Mouse (Mus musculus) heart, embryonic 13.5 days (tissue): ENCODE measurements around the gene Fndc7. TPM values are rescaled to one million over a fixed set of nuclear protein-coding genes. Genes with fewer than 3 reads are reported as not detected.
A peak's percentile ranks its signal among the peaks of the same experiment; 100 is the strongest.

Experiments
- ATAC-seq: fragments of 200-750 bp; cut with Nextera tagmentation; 2 replicates; pipeline ENCODE4 v1.8.0; 2017; ENCODE audit warnings: moderate TSS enrichment; ENCODE audit not compliant: insufficient number of reproducible peaks, low FRiP score, low TSS enrichment; ENCODE audit errors: extremely low read depth
- H3K27ac ChIP-seq: fragments of 300-500 bp; sonication (generic); replicated peaks from 2 replicates; pipeline ENCODE4 v1.5.1; 2015; ENCODE audit warnings: moderate library complexity, mild to moderate bottlenecking, inconsistent platforms
- H3K27me3 ChIP-seq: fragments of 300-500 bp; sonication (generic); replicated peaks from 2 replicates; pipeline ENCODE4 v1.6.1; 2015; ENCODE audit warnings: mild to moderate bottlenecking, inconsistent platforms
- H3K36me3 ChIP-seq: fragments of 300-500 bp; sonication (generic); 2 replicates; pipeline ENCODE4 v1.6.1; 2015; ENCODE audit warnings: mild to moderate bottlenecking, inconsistent platforms
- H3K4me1 ChIP-seq: fragments of 300-500 bp; sonication (generic); 2 replicates; pipeline ENCODE4 v1.6.1; 2015; ENCODE audit warnings: inconsistent platforms
- H3K4me2 ChIP-seq: fragments of 300-500 bp; sonication (generic); 2 replicates; pipeline ENCODE4 v1.6.1; 2015; ENCODE audit warnings: inconsistent platforms, mild to moderate bottlenecking, moderate library complexity
- H3K4me3 ChIP-seq: fragments of 300-500 bp; sonication (generic); 2 replicates; pipeline ENCODE4 v1.5.1; 2015; ENCODE audit warnings: moderate library complexity, mild to moderate bottlenecking, inconsistent platforms
- H3K9ac ChIP-seq: fragments of 300-500 bp; sonication (generic); 2 replicates; pipeline ENCODE4 v1.6.1; 2015; ENCODE audit warnings: inconsistent platforms, mild to moderate bottlenecking, moderate library complexity
- H3K9me3 ChIP-seq: fragments of 300-500 bp; sonication (generic); 2 replicates; pipeline ENCODE4 v1.6.1; 2016; ENCODE audit warnings: inconsistent platforms
- WGBS: fragments of 180-500 bp; shearing (Covaris S2); methylation state at CpG from one replicate; pipeline ENCODE4 v1.1.7; 2015; ENCODE audit warnings: mixed read lengths; 5-methylcytosine and 5-hydroxymethylcytosine counted together
- polyA plus RNA-seq: library from polyadenylated mRNA; unstranded; fragments of >200 nt; fragmentation: Nextera tagmentation; extraction: Ambion mirVana; gene quantifications from 2 replicates; pipeline ENCODE4 v1.2.1, GENCODE M21; 2015

Gene Fndc7
- polyA plus RNA-seq, 1 experiment from 2014 or later, result 0.13 TPM

- Histone ChIP-seq H3K4me1 (peaks cover 41% of the 10 kb centered on the region), H3K9me3 (no peaks in the 10 kb centered on the region), H3K27me3 (no peaks in the 10 kb centered on the region), H3K36me3 (no peaks in the 10 kb centered on the region), H3K27ac (no peak overlapping the region), H3K4me2 (no peak overlapping the region), H3K9ac (no peak overlapping the region), H3K4me3 (no peak overlapping the region)
- no peak for ATAC-seq
- 73% methylated on average over 1 of the region's 1 CpGs for WGBS
These were observed 36.5 kb downstream of the Fndc7 start for GRCm38 (mm10) chr3:108853266-108853665.

DNA sequence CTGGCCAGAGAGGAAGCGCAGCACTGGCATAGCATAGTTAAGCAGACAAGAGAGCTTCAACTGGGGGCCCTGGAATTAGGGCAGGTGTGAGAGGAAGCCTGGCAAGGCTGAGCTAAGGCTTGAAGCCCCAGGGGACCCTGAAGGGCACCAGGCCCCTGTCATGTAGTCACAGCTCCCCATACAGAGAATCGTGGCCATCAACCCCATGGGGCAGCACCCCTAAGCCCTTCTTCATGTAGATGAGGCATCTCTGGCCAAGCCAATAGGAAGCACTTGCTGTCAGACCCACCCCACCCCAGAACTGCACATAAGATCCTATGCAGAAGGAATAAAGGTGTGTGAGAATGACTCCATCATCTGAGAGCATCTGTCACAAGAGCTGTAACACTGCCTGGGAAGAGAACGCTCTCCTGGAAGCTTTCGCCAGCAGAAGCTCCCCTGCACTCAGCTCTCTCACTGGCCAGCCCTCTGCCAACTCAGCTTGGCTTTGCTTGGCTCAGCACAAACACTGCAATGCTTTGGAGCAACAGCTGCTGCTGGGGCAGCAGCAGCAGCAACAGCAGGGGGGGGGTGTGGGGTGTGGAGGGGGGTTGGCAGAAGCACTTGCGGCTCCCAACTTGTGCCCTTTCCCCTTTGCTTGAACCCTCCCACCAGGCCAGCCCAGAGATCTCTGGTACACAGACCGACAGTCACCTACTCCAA, 37.7 kb downstream of the Fndc7 start:
- no peaks in the 10 kb centered on the region for H3K36me3 ChIP-seq
- no peak; the same call in 1 of the 2 replicates for ATAC-seq
- peaks cover 33% of the 10 kb centered on the region for H3K4me1 ChIP-seq
- H3K9ac ChIP-seq, result no peak overlapping the region
- H3K9me3 ChIP-seq, result no peaks in the 10 kb centered on the region
- H3K27me3 ChIP-seq, result no peaks in the 10 kb centered on the region
- no peak overlapping the region for H3K4me2 ChIP-seq
- WGBS, result 53% methylated on average over 6 of the region's 6 CpGs
- H3K4me3 ChIP-seq, result no peak overlapping the region
- H3K27ac ChIP-seq, result no peak overlapping the region

DNA sequence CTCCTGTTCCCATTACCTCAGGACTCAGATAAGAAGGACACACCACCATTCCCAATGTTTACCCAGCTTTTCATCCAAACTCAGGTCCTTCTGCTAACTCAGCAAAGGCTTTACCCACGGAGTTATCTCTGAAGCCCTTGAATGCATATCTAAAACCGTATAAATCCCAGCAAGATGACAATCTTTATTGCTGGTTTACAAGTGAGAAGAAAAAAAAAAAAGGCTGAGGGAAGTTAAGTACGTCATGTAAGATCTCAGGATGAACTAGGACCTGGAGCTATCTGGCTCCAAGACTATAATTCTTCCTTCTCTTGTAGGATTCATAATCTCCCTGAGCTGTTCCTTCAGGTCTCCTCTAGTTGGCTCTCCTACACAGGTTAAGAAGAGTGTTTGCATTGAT, 38.3 kb downstream of the Fndc7 start:
- Histone ChIP-seq H3K4me3 (no peak overlapping the region), H3K9me3 (no peaks in the 10 kb centered on the region), H3K36me3 (no peaks in the 10 kb centered on the region), H3K27ac (no peak overlapping the region), H3K9ac (no peak overlapping the region), H3K4me1 (peaks cover 31% of the 10 kb centered on the region), H3K4me2 (no peak overlapping the region), H3K27me3 (no peaks in the 10 kb centered on the region)
- no peak for ATAC-seq
- WGBS, result 61% methylated on average over 3 of the region's 3 CpGs

DNA sequence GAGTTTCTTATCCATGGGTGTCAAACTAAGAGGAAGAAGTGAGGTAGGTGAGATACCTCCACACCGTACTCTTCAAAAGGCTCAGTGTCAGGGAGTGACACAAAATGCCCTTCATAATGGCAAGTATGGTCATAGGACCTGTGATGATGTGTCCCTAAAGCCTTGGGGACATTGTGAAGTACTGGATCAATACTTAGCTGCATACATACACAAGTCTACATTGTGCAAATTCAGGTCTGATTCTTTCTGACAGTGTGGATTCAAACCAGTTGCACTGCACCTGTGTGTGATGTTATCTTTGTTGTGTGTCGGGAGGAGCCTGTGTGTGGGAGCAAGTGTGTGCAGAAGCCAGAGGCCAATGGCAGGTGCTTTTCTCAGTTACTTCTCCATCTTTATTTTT, 38.7 kb downstream of the Fndc7 start:
- peaks cover 26% of the 10 kb centered on the region for H3K4me1 ChIP-seq
- H3K36me3 ChIP-seq, result no peaks in the 10 kb centered on the region
- no peak overlapping the region for H3K4me3 ChIP-seq
- no peaks in the 10 kb centered on the region for H3K27me3 ChIP-seq
- no peak for ATAC-seq
- no peak overlapping the region for H3K9ac ChIP-seq
- no peak overlapping the region for H3K4me2 ChIP-seq
- H3K27ac ChIP-seq, result no peak overlapping the region
- no peaks in the 10 kb centered on the region for H3K9me3 ChIP-seq
- WGBS, result 77% methylated on average over 2 of the region's 2 CpGs

- no peak for ATAC-seq
- no peaks in the 10 kb centered on the region for H3K27me3 ChIP-seq
- H3K9me3 ChIP-seq, result no peaks in the 10 kb centered on the region
- no peak overlapping the region for H3K4me3 ChIP-seq
- no peak overlapping the region for H3K4me2 ChIP-seq
- H3K27ac ChIP-seq, result no peak overlapping the region
- no peak overlapping the region for H3K9ac ChIP-seq
- 39% methylated on average over 3 of the region's 3 CpGs for WGBS
- H3K36me3 ChIP-seq, result no peaks in the 10 kb centered on the region
- H3K4me1 ChIP-seq, result peaks cover 21% of the 10 kb centered on the region
These were observed 39.3 kb downstream of the Fndc7 start for GRCm38 (mm10) chr3:108850506-108850905.

DNA sequence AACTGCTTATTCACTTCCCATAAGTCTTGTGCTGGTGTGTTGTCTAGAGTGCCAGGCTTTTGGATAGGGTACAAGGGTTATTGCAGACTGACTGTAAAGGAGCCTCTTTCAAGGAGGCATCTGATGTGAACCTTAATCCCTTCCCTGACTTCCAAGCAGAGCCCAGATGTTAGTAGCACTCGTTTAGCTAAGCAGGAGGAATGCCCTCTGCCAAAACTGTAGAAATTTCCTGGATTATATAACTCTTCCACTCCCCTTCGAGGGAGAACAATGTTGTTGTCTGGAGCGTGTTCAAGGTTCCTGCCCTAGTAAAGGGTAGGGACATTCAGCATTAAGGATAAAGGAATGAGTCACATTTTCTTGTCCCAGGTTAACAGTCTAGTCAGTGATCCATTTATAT, 43.2 kb downstream of the Fndc7 start:
- H3K27ac ChIP-seq, result no peak overlapping the region
- no peak overlapping the region for H3K9ac ChIP-seq
- H3K36me3 ChIP-seq, result no peaks in the 10 kb centered on the region
- H3K4me1 ChIP-seq, result peaks cover 14% of the 10 kb centered on the region; the same call in 1 of the 2 replicates
- 60% methylated on average over 3 of the region's 3 CpGs for WGBS
- no peak overlapping the region for H3K4me3 ChIP-seq
- H3K9me3 ChIP-seq, result no peaks in the 10 kb centered on the region
- no peak; the same call in 1 of the 2 replicates for ATAC-seq
- no peaks in the 10 kb centered on the region for H3K27me3 ChIP-seq
- H3K4me2 ChIP-seq, result no peak overlapping the region

DNA sequence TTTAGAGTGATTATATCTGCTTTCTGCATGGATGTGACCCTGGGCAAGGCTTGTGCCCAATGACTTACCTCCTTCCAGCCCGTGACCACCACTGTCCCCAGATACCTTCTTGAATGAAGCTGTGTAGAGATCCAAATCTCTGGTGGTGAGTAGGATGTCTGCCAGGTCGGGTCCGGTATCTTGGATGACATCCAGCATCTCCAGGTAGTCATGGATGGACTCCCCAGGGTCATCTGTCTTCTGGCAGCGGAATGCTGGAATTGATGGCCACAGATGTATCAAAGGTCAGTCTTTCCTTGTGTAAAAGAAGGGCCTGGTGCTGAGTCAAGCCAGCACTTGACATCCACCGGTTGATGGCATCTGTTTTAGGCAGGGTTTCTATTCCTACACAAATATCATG, 45.3 kb downstream of the Fndc7 start:
- peaks cover 6% of the 10 kb centered on the region; the same call in 1 of the 2 replicates for H3K4me1 ChIP-seq
- ATAC-seq, result no peak
- 68% methylated on average over 5 of the region's 5 CpGs for WGBS
- H3K4me2 ChIP-seq, result no peak overlapping the region
- no peak overlapping the region for H3K27ac ChIP-seq
- no peak overlapping the region for H3K9ac ChIP-seq
- H3K9me3 ChIP-seq, result no peaks in the 10 kb centered on the region
- H3K36me3 ChIP-seq, result no peaks in the 10 kb centered on the region
- H3K4me3 ChIP-seq, result no peak overlapping the region
- no peaks in the 10 kb centered on the region for H3K27me3 ChIP-seq

DNA sequence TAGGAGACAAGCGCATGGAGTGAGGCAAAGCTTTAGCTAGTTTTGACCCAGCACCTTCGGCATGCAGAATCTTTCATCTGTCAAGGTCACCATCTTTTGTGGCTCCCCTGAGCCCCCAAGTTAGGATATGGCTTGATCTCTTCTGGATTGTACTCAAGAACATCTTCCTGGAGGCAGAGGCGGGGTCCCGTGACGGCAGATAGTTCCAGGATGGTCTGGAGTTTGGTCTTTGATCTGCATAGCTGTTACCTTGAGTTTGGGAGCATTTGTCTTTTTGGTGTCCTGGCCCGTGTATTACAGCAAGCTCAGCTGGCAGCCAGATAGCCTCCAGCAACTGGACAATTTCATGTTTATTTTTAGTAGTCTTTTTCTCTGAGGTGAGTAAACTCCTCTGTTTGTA, 45.8 kb downstream of the Fndc7 start:
- H3K9ac ChIP-seq, result no peak overlapping the region
- WGBS, result 74% methylated on average over 6 of the region's 6 CpGs
- no peak overlapping the region for H3K27ac ChIP-seq
- H3K36me3 ChIP-seq, result no peaks in the 10 kb centered on the region
- H3K4me1 ChIP-seq, result peaks cover 11% of the 10 kb centered on the region
- no peak overlapping the region for H3K4me2 ChIP-seq
- no peak overlapping the region for H3K4me3 ChIP-seq
- H3K27me3 ChIP-seq, result no peaks in the 10 kb centered on the region
- ATAC-seq, result no peak
- no peaks in the 10 kb centered on the region for H3K9me3 ChIP-seq

DNA sequence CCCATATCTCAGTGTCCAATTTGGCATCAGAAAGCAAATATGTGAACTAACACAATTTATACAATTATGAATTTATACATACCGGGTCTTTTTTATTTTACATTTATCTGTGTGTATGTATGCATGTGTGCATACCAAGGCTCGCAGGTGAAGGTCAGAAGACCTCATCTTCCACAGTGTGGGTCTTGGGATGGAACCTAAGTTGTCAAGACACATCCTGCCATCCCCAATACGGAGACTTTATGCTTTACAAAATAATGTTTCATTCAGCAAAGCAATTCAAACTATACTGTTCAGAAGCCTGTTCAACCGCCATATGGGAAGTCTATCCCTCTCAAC, 49.1 kb downstream of the Fndc7 start:
- Histone ChIP-seq H3K4me1 (peaks cover 27% of the 10 kb centered on the region), H3K4me3 (peak overlapping the region; percentile 89), H3K4me2 (no peak overlapping the region), H3K9me3 (no peaks in the 10 kb centered on the region), H3K36me3 (peaks cover 10% of the 10 kb centered on the region), H3K27ac (no peak overlapping the region), H3K27me3 (no peaks in the 10 kb centered on the region), H3K9ac (no peak overlapping the region)
- WGBS, result 50% methylated on average over 4 of the region's 4 CpGs
- no peak for ATAC-seq

GRCm38 (mm10) chr3:108840000-108840715, 49.6 kb downstream of the Fndc7 start, which contains the start of gene Stxbp3:
Stxbp3 (minus strand) TSS chr3:108840526.
- H3K9ac ChIP-seq, result peak within 1 kb of the TSS; percentile 92
- peak within 1 kb of the TSS; percentile 95 for H3K27ac ChIP-seq
- WGBS, result under 1% methylated on average over 56 of the region's 56 CpGs
- no peaks in the 10 kb centered on the region for H3K9me3 ChIP-seq
- peak within 1 kb of the TSS; percentile 77 for H3K4me2 ChIP-seq
- peak within 1 kb of the TSS; percentile 89 for H3K4me3 ChIP-seq
- peaks cover 27% of the 10 kb centered on the region for H3K4me1 ChIP-seq
- peaks cover 12% of the 10 kb centered on the region for H3K36me3 ChIP-seq
- ATAC-seq, result peak; percentile 99
- no peaks in the 10 kb centered on the region for H3K27me3 ChIP-seq

DNA sequence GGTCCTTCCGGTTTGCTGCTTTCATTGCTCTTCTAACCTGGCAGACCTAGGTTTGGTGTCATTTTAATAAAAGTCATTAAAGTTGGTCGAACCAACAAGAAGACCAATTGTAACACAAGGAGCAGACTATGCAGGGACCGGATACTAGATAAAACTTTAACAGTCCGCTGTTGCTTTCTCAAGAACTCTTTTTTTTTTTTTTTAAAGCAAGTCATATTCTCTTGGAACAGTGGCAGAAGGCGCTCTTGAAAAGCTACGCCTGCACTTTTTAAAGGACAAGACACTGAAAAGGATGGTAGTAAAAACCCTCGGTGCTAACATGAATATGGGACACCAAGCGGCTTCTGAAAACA, 50.2 kb downstream of the Fndc7 start:
- Histone ChIP-seq H3K9me3 (no peaks in the 10 kb centered on the region), H3K4me2 (peak overlapping the region; percentile 77), H3K4me3 (peak overlapping the region; percentile 89), H3K36me3 (peaks cover 12% of the 10 kb centered on the region), H3K9ac (peak overlapping the region; percentile 92), H3K27me3 (no peaks in the 10 kb centered on the region), H3K4me1 (peaks cover 26% of the 10 kb centered on the region), H3K27ac (peak overlapping the region; percentile 95)
- ATAC-seq, result no peak
- 4% methylated on average over 8 of the region's 8 CpGs for WGBS

DNA sequence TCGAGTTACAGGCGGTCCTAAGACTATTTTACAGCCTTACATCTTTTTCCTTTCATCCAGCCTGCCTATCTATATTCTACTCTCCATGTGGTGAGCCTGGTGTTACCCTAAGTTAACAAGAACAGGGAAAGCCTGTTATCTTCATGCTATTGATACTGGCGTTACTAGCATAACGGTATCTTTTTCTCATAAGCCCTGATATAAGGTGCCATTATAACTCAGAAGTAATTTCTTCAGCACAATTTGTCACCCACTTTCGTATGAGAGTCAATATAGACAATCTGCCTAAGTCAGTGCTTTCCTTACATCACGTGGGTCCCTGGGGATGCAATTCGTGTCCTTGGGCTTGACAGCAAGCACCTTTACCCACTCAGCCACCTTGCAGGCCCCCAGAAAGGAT, 50.8 kb downstream of the Fndc7 start:
- no peaks in the 10 kb centered on the region for H3K27me3 ChIP-seq
- H3K4me3 ChIP-seq, result peak overlapping the region; percentile 89
- peak overlapping the region; percentile 92; the same call in 1 of the 2 replicates for H3K9ac ChIP-seq
- no peaks in the 10 kb centered on the region for H3K9me3 ChIP-seq
- H3K27ac ChIP-seq, result no peak overlapping the region
- H3K4me1 ChIP-seq, result peaks cover 23% of the 10 kb centered on the region
- ATAC-seq, result no peak
- 58% methylated on average over 7 of the region's 7 CpGs for WGBS
- peak overlapping the region; percentile 77 for H3K4me2 ChIP-seq
- peaks cover 17% of the 10 kb centered on the region for H3K36me3 ChIP-seq
